In the genomic region with DNA sequence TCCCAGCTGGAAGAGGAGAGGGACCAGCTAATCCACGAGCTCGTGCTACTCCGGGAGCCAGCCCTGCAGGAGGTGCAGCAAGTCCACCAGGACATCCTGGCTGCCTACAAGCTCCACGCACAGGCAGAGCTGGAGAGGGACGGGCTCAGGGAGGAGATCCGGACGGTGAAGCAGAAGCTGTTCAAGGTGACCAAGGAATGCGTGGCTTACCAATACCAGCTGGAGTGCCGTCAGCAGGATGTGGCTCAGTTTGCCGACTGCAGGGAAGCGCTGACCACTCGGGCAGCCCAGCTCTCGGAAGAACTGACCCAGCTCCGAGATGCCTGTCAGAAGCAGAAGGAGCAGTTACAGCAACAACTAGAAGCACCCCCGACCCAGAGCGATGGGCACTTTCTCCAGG, we compare ENCODE assay signal across 11 mouse cellular contexts. TPM values are rescaled to one million over a fixed set of nuclear protein-coding genes. Genes with fewer than 3 reads are reported as not detected.
DNase-seq lines count a peak whose midpoint lies in the region; ATAC-seq and TF ChIP-seq lines count a peak whose summit lies in the region.
"Had no signal": no experiment of that assay in that cellular context is flagged by ENCODE, and none has a peak within 500 bp of the region (broad histone marks: within the 10 kb centered on the region; RNA-seq: fewer than 3 reads in every experiment).

No protein-coding gene starts in this region.

- peak overlapping the region; percentile 13; the same call in 1 of the 2 replicates for H3K9ac ChIP-seq in heart, embryonic 11.5 days (ENCODE audit: low read depth, low read length)
- peak overlapping the region; percentile 33 for H3K9ac ChIP-seq in lung, embryonic 14.5 days
- H3K9ac ChIP-seq in limb, embryonic 15.5 days, result no peak overlapping the region
- H3K9ac ChIP-seq: hindbrain, embryonic 15.5 days had no signal

- intact Hi-C loops in heart, postnatal 25 days (cut with DNase I), result no loop called here

- WGBS in heart, embryonic 11.5 days (ENCODE audit: insufficient replicate concordance), result 17% methylated on average over 16 of the region's 16 CpGs
- WGBS in lung, embryonic 14.5 days, result 15% methylated on average over 16 of the region's 16 CpGs
- WGBS in bone marrow, adult 2 months, result 84% methylated on average over 16 of the region's 16 CpGs
- 34% methylated on average over 16 of the region's 16 CpGs for WGBS in limb, embryonic 15.5 days

- peaks cover 13% of the 10 kb centered on the region for H3K4me1 ChIP-seq in heart, embryonic 11.5 days (ENCODE audit: control insufficient read depth, insufficient read depth, low read length)
- no peaks in the 10 kb centered on the region for H3K4me1 ChIP-seq in lung, embryonic 14.5 days (ENCODE audit: insufficient read depth)
- H3K4me1 ChIP-seq in bone marrow, adult 2 months (ENCODE audit: control insufficient read depth, insufficient read depth, low read length), result no peaks in the 10 kb centered on the region
- H3K4me1 ChIP-seq in limb, embryonic 15.5 days, result peaks cover 8% of the 10 kb centered on the region; the same call in 1 of the 2 replicates

- no peak for DNase-seq in heart, postnatal 25 days (ENCODE audit: low spot score)
- DNase-seq in lung, embryonic 14.5 days, result peak; percentile 13
- no peak for DNase-seq in lung, postnatal 10 days
- no peak for DNase-seq in right cerebral cortex, adult 2 months (ENCODE audit: low spot score in 2 of 2)
- DNase-seq in cerebellum, adult 8-10 months, result no peak

- no peaks in the 10 kb centered on the region for H3K9me3 ChIP-seq in heart, embryonic 11.5 days (replicated peaks; ENCODE audit: control insufficient read depth, low read length)
- no peaks in the 10 kb centered on the region for H3K9me3 ChIP-seq in lung, embryonic 14.5 days (ENCODE audit: low read depth, low read length)
- H3K9me3 ChIP-seq in limb, embryonic 15.5 days, result no peaks in the 10 kb centered on the region
- H3K9me3 ChIP-seq: hindbrain, embryonic 15.5 days had no signal

- TF ChIP-seq CTCF in lung, embryonic 14.5 days (IDR thresholded peaks at IDR 0.05; ENCODE audit: low read depth), result no peak
- TF ChIP-seq CTCF in bone marrow, adult 2 months (IDR thresholded peaks at IDR 0.05; ENCODE audit: control insufficient read depth, insufficient read depth, low read length), result no peak

- ATAC-seq in heart, embryonic 11.5 days (replicated peaks; ENCODE audit: insufficient number of reproducible peaks, low FRiP score, low TSS enrichment), result no peak
- ATAC-seq in lung, embryonic 14.5 days (ENCODE audit: insufficient read depth), result no peak
- ATAC-seq in limb, embryonic 15.5 days (ENCODE audit: insufficient number of reproducible peaks, low FRiP score, low TSS enrichment, low read depth), result no peak

- peaks cover 4% of the 10 kb centered on the region for H3K27me3 ChIP-seq in heart, embryonic 11.5 days (ENCODE audit: control insufficient read depth, insufficient read depth, low read length)
- 0 out of 2 replicates have a peak, but pooled peaks cover 8% of the 10 kb centered on the region for H3K27me3 ChIP-seq in lung, embryonic 14.5 days (ENCODE audit: insufficient read depth, low read length)
- no peaks in the 10 kb centered on the region for H3K27me3 ChIP-seq in limb, embryonic 15.5 days
- H3K27me3 ChIP-seq: hindbrain, embryonic 15.5 days had no signal

- H3K4me2 ChIP-seq in heart, embryonic 11.5 days, result peak overlapping the region; percentile 51
- peak overlapping the region; percentile 26; the same call in 1 of the 2 replicates for H3K4me2 ChIP-seq in lung, embryonic 14.5 days
- H3K4me2 ChIP-seq in limb, embryonic 15.5 days, result peak overlapping the region; percentile 12; the same call in 1 of the 2 replicates
- H3K4me2 ChIP-seq: hindbrain, embryonic 15.5 days had no signal

- H3K4me3 ChIP-seq in heart, embryonic 11.5 days (ENCODE audit: low read depth, low read length), result peak overlapping the region; percentile 11
- no peak overlapping the region for H3K4me3 ChIP-seq in lung, embryonic 14.5 days (ENCODE audit: low read depth, low read length)
- H3K4me3 ChIP-seq in bone marrow, adult 2 months (replicated peaks; ENCODE audit: control insufficient read depth, low read depth, low read length), result no peak overlapping the region
- H3K4me3 ChIP-seq in limb, embryonic 15.5 days, result no peak overlapping the region
- H3K4me3 ChIP-seq: hindbrain, embryonic 15.5 days; layer of hippocampus, adult 2 months had no signal

- TF ChIP-seq POLR2A in bone marrow, adult 2 months (IDR thresholded peaks at IDR 0.05; ENCODE audit: borderline replicate concordance, control insufficient read depth, low read depth, low read length), result peak; percentile 6; the same call in 1 of the 2 replicates

- H3K36me3 ChIP-seq in heart, embryonic 11.5 days (ENCODE audit: control insufficient read depth, insufficient read depth, low read length), result no peaks in the 10 kb centered on the region
- no peaks in the 10 kb centered on the region for H3K36me3 ChIP-seq in lung, embryonic 14.5 days (ENCODE audit: insufficient read depth)
- H3K36me3 ChIP-seq in limb, embryonic 15.5 days, result no peaks in the 10 kb centered on the region
- H3K36me3 ChIP-seq: hindbrain, embryonic 15.5 days had no signal

- no peak overlapping the region for H3K27ac ChIP-seq in heart, embryonic 11.5 days (ENCODE audit: low read depth, low read length)
- H3K27ac ChIP-seq in lung, embryonic 14.5 days (ENCODE audit: low read depth), result no peak overlapping the region
- no peak overlapping the region for H3K27ac ChIP-seq in bone marrow, adult 2 months (ENCODE audit: control insufficient read depth, insufficient read depth, low read depth, low read length, poor library complexity)
- H3K27ac ChIP-seq in limb, embryonic 15.5 days, result no peak overlapping the region; the same call in 1 of the 2 replicates
- H3K27ac ChIP-seq: hindbrain, embryonic 15.5 days; layer of hippocampus, adult 2 months had no signal

RNA-seq across cellular contexts. Expression of gene Sync, which starts 6.3 kb away (rescaled TPM):
- 0.56 and 1.2 TPM in 2 replicates for polyA plus RNA-seq in heart, embryonic 11.5 days (2014; fragmentation: Nextera tagmentation; extraction: Ambion mirVana)
- 10 to 100 TPM; 15.5 to 16.3 TPM for total RNA-seq in heart, postnatal 25 days (2021)
- 0.33 and 0.54 TPM in 2 replicates for polyA plus RNA-seq in lung, embryonic 14.5 days (2014; fragmentation: Nextera tagmentation; extraction: Ambion mirVana)
- polyA plus RNA-seq in bone marrow, adult 2 months (2011; ENCODE audit: insufficient read depth, insufficient read length, low replicate concordance, missing spikeins), result not detected in 2 replicates
- 5.0 and 9.6 TPM in 2 replicates for polyA plus RNA-seq in limb, embryonic 15.5 days (2015; fragmentation: Nextera tagmentation; extraction: Ambion mirVana)
- total RNA-seq: liver, adult 2 months had no signal

RNA-seq across cellular contexts. Expression of gene C77080, which starts 32.5 kb away (rescaled TPM):
- polyA plus RNA-seq in heart, embryonic 11.5 days (2014; fragmentation: Nextera tagmentation; extraction: Ambion mirVana), result 0.76 and 1.5 TPM in 2 replicates
- 1 to 10 TPM; 3.3 to 6.1 TPM for total RNA-seq in heart, postnatal 25 days (2021)
- polyA plus RNA-seq in lung, embryonic 14.5 days (2014; fragmentation: Nextera tagmentation; extraction: Ambion mirVana), result 2.8 and 3.2 TPM in 2 replicates
- polyA plus RNA-seq in bone marrow, adult 2 months (2011; ENCODE audit: insufficient read depth, insufficient read length, low replicate concordance, missing spikeins), result 0.86 and 1.9 TPM in 2 replicates
- polyA plus RNA-seq in limb, embryonic 15.5 days (2015; fragmentation: Nextera tagmentation; extraction: Ambion mirVana), result 9.6 and 11.6 TPM in 2 replicates

RNA-seq across cellular contexts. Expression of gene Rbbp4, which starts 41.5 kb away (rescaled TPM):
- 319 and 337 TPM in 2 replicates for polyA plus RNA-seq in heart, embryonic 11.5 days (2014; fragmentation: Nextera tagmentation; extraction: Ambion mirVana)
- 10 to 100 TPM; 77.5 to 84.0 TPM for total RNA-seq in heart, postnatal 25 days (2021)
- 387 and 402 TPM in 2 replicates for polyA plus RNA-seq in lung, embryonic 14.5 days (2014; fragmentation: Nextera tagmentation; extraction: Ambion mirVana)
- polyA plus RNA-seq in bone marrow, adult 2 months (2011; ENCODE audit: insufficient read depth, insufficient read length, low replicate concordance, missing spikeins), result 178 and 215 TPM in 2 replicates
- polyA plus RNA-seq in limb, embryonic 15.5 days (2015; fragmentation: Nextera tagmentation; extraction: Ambion mirVana), result 326 and 338 TPM in 2 replicates

RNA-seq across cellular contexts. Expression of gene Zbtb8os, which starts 41.8 kb away (rescaled TPM):
- polyA plus RNA-seq in heart, embryonic 11.5 days (2014; fragmentation: Nextera tagmentation; extraction: Ambion mirVana), result 54.4 and 56.5 TPM in 2 replicates
- total RNA-seq in heart, postnatal 25 days (2021), result 10 to 100 TPM; 18.6 to 22.7 TPM
- 49.2 and 51.6 TPM in 2 replicates for polyA plus RNA-seq in lung, embryonic 14.5 days (2014; fragmentation: Nextera tagmentation; extraction: Ambion mirVana)
- polyA plus RNA-seq in bone marrow, adult 2 months (2011; ENCODE audit: insufficient read depth, insufficient read length, low replicate concordance, missing spikeins), result 22.7 and 62.2 TPM in 2 replicates
- polyA plus RNA-seq in limb, embryonic 15.5 days (2015; fragmentation: Nextera tagmentation; extraction: Ambion mirVana), result 39.1 and 47.0 TPM in 2 replicates
